Mouse (Mus musculus) left cerebral cortex, adult 9 months (tissue): ENCODE results near the gene Ldhb.
"Not testable (repeated sequence)": the region's sequence is repeated elsewhere in the genome, so short reads cannot be mapped to it uniquely, and the experiment has no call there.

Experiments used
- DNase-seq, 2 experiments: peaks; one replicate each; pipeline ENCODE4 v3.0.0; 2022; ENCODE audit warnings: low spot score in 2 of 2

Ldhb gene

DNA sequence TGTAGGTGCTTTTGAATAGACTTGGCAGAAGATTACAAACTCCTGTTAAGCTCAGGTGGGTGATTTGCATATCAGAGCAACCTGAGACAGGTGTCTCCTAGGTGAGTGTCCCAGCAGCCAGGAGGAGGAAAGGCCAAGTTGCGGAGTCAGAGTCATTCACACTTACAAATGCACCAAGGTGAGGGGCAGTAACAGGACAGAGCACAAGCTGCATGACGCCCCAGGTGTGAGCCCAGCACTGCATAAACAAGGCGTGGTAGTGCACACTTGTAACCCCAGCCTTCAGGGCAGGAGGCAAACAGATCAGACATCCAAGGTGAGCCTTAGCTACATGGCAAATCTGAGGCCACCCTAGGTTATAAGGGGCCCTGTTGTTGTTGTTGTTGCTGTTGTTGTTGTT is 5.1 kb upstream of the Ldhb start:
- DNase-seq = no peak

- DNase-seq = no peak
Measured at GRCm38 (mm10) chr6:142511516-142512135, 3.9 kb upstream of the Ldhb start.

GRCm38 (mm10) chr6:142508663-142509062 is 906 bp upstream of the Ldhb start:
- no peak for DNase-seq

GRCm38 (mm10) chr6:142507033-142507784 is 548 bp downstream of the Ldhb start:
- peak in 1 of 2 experiments; percentile 19 for DNase-seq

DNA sequence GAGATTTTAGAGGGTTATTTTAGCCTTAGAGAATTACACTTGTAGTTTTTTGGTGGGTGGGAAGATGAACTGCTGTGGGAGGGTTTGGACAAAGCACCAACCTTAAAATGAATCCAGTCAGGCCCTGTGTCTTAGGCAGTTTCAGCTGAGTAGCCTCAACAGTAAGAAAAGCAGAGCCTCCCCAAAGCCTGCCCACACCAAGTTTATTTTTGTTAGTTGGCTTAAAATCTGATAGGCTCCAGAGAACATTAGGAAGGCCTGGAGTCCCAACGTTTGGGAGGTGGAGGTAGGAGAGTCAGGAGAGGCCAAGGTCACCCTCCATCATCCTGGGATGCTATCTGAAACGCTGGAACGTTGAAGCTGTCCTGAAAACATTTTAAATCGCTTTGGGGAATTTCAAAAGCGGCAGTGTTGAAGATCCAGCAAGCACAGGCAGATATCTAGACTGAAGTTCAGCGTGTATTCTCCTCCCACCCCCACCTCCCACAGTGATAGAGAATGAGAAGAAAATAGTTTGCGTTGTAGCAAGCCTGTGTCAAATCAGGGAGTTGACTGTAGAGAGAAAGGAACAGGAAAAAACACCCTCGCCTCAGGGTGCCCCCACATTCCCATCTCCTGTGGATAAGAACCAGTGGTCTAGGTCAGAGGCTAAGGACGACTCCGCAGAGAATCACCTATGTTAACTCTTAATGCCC is 1.3 kb downstream of the Ldhb start:
- peak in 1 of 2 experiments; percentile 17 for DNase-seq

DNA sequence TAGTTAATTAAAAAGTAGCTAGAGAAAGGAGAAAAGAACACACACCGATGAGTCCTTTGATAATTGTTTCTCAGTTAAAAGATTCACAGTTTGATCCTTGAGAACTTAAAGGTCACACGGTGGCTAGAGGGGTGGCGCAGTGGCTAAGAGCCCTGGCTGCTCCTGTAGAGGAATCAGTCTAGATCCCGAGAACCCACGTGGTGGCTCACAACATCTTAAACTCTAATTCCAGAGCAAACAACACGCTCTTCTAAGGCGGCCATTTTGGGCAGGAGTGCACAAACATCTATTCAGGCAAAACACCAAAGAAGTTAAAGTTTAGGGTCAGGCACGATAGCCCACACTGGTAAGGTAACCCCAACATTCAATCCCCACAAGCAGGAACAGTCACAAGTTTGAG is 4.2 kb downstream of the Ldhb start:
- no peak for DNase-seq

- DNase-seq = no peak
Measured at GRCm38 (mm10) chr6:142502519-142503125, 5.1 kb downstream of the Ldhb start.

DNA sequence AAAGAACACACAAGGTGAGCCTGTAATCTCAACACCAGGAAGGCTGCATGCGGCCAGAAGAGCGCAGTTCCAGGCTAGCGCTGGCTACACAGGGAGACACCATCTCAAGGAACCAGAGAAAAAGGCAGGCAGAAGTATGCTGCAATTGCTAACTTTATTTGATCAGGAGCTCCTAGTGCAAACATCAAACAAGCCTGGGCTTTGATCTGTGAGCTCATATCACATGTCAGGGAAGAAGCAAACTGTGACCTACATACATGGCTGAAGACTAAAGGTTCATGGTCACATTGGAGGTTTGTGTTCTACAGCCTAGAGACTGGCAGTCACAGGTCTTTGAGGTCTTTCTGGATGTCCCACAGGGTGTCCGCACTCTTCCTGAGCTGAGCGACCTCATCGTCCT is 17.6 kb downstream of the Ldhb start:
- DNase-seq = not testable (repeated sequence)

DNA sequence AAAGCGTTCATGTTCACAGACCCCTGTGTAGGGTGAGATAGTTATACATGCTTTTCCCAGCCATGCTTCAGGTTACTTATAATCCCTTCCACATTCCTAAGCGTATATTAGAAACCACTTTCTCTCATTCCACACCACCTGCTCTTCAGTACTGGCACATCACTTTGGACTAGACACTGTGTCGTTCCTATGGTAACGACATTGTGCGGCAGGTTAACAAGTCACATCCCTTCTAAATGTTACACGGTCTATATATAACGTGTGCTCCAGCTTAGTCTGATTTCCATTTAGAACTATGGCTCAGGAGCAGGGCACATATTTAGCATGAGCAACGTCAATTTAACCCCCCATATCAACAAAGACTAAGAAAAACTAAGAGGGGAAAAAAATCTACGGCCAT is 20.1 kb downstream of the Ldhb start:
- DNase-seq = no peak

DNA sequence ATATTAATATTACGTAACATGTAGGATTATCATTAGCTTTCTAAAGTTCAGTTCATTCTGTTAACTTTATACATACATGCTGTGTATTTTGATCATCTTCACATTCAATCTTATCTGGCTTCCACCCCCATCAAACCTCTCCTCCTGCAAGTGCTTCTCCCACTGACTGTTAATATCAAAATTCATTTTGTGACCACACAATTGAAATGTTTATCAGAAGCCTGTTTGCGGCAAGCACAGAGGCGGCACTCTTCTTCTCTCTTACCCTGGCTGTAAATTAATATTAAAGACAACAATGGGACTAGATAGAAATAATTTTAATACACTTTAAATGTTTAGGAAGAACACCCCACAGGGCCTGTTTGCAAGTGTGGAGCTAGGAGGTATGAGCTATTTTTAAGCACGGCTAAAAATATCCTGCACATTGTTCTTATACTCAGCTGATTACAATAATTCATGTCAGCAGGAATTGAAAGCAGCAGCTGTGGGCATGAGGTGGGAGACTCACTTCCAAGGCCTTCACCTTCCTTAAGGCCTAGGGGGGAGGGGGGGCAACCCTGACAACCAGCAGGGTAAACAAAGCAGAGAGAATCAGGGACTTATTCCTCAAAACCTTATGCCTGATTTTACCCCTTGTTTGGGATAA is 22.2 kb downstream of the Ldhb start:
- no peak for DNase-seq

GRCm38 (mm10) chr6:142477239-142477638 is 30.5 kb downstream of the Ldhb start:
- DNase-seq = no peak

DNA sequence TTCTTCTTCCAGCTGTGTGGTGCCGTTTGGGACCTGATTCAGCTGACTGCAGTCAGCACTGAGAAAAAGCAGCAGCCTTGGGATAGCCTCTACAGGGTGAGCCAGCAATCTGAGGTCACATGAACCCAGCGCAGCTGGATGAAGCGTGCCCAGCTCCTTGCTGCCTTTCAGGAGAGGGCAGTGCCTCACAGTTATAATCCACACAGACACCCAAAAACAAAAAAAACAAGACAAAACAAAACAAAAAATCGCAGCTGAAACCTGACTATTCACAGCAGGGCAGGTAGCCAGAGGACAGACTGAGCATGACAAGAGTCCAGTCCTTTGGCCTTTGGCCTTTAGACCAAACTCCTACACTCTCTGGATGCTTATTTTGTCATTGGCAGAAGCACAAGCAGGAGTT is 35.0 kb downstream of the Ldhb start, which contains the start of gene Gys2:
Gene Gys2 (minus strand): TSS at position 309 of the 403 bp plus-strand sequence.
- no peak for DNase-seq

DNA sequence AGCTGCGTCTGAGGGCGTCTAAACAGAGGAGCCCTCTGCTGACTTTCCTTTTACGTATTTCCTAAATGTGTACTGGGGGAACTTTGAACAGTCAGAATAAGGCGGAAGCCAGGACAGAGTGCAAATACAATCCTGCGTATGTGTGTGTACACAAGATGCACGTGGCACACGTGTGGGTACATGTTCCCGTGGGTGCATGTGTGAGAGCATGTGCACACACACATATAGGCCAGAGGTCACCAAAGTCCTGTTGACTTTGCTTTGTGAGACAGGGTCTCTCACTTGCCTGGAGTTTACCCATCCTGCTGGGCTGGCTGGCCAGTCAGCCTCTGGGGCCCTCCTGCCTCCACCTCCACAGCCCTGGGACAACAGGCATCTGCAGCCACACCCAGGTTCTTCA is 36.6 kb downstream of the Ldhb start:
- no peak for DNase-seq

DNA sequence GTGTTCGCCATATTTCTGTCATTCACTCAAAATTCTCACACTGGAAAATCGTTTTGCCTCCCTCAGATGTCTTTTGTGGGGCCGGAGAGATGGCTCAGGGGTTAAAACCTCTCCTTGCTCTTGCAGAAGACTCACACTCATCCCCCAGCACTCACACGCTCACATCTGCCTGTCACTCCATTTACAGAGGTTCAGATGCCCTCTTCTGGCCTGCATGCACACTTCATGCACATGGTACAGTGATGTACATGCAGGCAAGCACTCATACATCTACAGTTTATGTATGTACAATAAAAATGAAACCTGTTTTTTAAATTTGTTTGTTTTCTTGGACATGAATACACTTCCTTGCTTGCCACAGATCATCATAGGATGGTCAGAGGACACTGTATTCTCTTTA is 38.2 kb downstream of the Ldhb start:
- no peak for DNase-seq

DNA sequence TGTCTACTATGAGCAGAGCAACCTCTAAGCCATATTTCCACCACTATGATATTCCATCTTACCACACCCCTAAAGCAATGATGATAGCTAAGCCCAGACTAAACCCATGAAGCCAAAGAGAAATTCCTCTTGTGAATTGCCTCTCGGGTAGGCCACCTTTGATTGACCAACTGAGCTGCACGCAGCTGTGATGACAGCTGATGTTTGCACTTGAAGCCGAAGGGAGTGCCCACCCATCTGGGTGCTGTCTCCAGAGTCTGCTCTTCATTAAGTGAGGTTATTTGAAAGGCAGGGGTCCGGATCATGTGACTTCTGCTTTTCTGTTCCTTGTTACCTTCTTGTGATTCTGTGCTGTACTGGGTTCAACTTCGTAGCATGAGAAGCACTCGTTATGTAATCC is 45.6 kb downstream of the Ldhb start:
- no peak for DNase-seq

GRCm38 (mm10) chr6:142459017-142459678 is 48.6 kb downstream of the Ldhb start:
- no peak for DNase-seq

- no peak for DNase-seq
Measured at GRCm38 (mm10) chr6:142458010-142458409, 49.7 kb downstream of the Ldhb start.

DNA sequence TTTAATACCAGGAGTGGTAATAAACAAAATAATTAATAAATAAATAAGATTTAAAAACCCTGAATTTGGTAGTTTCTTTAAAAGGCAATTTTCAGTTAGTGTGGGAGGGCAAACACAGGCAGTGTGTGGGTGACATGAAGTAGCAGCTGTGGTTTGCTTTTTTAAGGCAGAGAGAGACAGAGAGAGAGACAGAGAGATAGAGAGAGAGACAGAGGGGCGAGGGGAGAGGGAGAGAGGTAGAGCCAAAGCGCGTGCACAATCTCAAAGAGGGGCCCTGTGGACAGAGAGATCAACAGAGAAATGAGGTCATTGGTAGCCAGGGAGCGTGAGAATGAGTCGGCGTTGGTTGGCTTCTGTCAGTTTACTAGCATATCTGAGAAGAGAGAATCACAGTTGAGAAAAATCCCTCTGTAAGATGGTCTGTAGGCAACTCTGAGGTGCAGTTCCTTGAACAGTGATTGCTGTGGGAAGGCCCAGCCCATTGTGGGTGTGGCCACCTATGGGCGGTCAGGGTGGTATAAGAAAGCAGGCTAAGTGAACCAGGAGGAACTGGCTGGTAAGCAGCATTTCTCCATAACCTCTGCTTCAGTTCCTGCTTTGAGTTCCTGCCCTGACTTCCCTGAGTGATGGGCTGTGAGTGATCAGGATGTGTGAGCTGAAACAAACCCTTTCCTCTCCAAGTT is 52.3 kb downstream of the Ldhb start:
- DNase-seq = peak in 1 of 2 experiments; percentile 10

DNA sequence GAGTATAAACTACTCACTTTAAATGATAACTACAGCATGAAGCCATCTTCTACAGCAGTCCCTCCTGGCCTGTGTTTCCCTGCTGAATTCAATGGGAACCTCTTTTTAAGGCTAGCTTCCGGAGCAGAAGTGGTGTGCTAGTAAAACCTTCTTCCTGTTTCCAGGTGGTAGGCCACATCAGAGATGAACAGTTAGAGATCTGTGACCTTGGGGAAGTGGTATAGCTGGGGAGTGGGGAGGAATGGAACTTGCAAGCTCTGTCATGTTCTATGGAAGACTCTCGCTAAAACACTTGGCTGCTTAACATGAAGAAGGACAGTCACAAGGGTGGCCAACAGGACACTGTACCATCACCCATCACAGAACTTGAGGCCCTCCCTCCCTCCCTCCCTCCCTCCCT is 54.4 kb downstream of the Ldhb start:
- DNase-seq = no peak

DNA sequence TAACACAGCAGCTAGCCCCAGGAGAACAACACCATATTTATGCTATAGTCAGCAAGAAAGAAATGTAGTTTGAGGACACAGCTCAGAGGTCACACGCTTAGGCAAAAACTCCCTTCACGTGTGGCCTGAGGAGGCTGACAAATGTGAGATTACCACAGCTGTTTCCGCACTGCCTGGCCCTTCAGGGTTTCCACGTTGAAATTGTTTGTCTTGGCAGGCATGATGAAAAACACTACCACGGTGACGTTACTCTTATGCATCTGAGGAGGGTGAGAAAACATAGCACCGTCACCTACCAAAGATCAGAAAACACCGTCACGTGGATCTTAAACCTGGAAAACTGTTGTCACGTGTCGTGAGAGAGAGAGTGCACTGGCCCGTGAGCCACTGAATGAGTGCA is 56.4 kb downstream of the Ldhb start:
- no peak for DNase-seq
